Mouse (Mus musculus) MEL (cell line): Measurements from ENCODE around the gene Ablim1. TPM values are rescaled to one million over a fixed set of nuclear protein-coding genes. Genes with fewer than 3 reads are reported as not detected.

Experiments used
- DNase-seq: peaks from one replicate; pipeline ENCODE4 v3.0.0; 2011; ENCODE audit warnings: low read depth, low spot score
- H3K27ac ChIP-seq: 2 replicates; pipeline ENCODE4 v1.5.1; 2012; ENCODE audit warnings: low read depth, mild to moderate bottlenecking, control low read depth, low read length, moderate library complexity; ENCODE audit not compliant: control insufficient read depth
- H3K27me3 ChIP-seq, 2 experiments: fragments of 150-350 bp in 1 of 2; sonication (generic) in 1 of 2; 2 replicates each; pipeline ENCODE4 v1.6.1; 2012; ENCODE audit warnings: low read length in 2 of 2, mild to moderate bottlenecking in 2 of 2, improper control_type of control experiment in 1 of 2, moderate library complexity in 1 of 2; ENCODE audit not compliant: insufficient read depth in 2 of 2, control insufficient read depth in 1 of 2
- H3K36me3 ChIP-seq, 2 experiments: 2 replicates each; pipeline ENCODE4 v1.6.1; 2012 to 2014; ENCODE audit warnings: low read length in 2 of 2, improper control_type of control experiment in 1 of 2, inconsistent platforms in 1 of 2, mild to moderate bottlenecking in 1 of 2; ENCODE audit not compliant: insufficient read depth in 2 of 2, control insufficient read depth in 1 of 2
- H3K4me1 ChIP-seq, 2 experiments: fragments of 150-350 bp in 1 of 2; sonication (generic) in 1 of 2; 2 replicates each; pipeline ENCODE4 v1.6.1; 2012; ENCODE audit warnings: low read length in 2 of 2, improper control_type of control experiment in 1 of 2, mild to moderate bottlenecking in 1 of 2; ENCODE audit not compliant: insufficient read depth in 2 of 2, control insufficient read depth in 1 of 2
- H3K4me3 ChIP-seq, 2 experiments: fragments of 150-350 bp in 1 of 2; sonication (generic) in 1 of 2; 2 replicates each; pipeline ENCODE4 v1.5.1; 2012; ENCODE audit warnings: low read depth in 2 of 2, low read length in 2 of 2, mild to moderate bottlenecking in 2 of 2, moderate library complexity in 2 of 2, control low read depth in 1 of 2, improper control_type of control experiment in 1 of 2; ENCODE audit not compliant: control insufficient read depth in 1 of 2, insufficient read depth in 1 of 2
- H3K79me2 ChIP-seq: 2 replicates; pipeline ENCODE4 v1.6.1; 2012; ENCODE audit warnings: mild to moderate bottlenecking, low read length, moderate library complexity; ENCODE audit not compliant: control insufficient read depth, poor library complexity, insufficient read depth
- H3K9ac ChIP-seq: 2 replicates; pipeline ENCODE4 v1.6.1; 2012; ENCODE audit warnings: low read depth, mild to moderate bottlenecking, control low read depth, low read length, moderate library complexity; ENCODE audit not compliant: control insufficient read depth, poor library complexity, severe bottlenecking
- H3K9me3 ChIP-seq: fragments of 150-350 bp; sonication (generic); replicated peaks from 2 replicates; pipeline ENCODE4 v1.6.1; 2012; ENCODE audit warnings: mild to moderate bottlenecking, low read length, improper control_type of control experiment, moderate library complexity; ENCODE audit not compliant: insufficient read depth
- BHLHE40 ChIP-seq: IDR thresholded peaks from 2 replicates; pipeline ENCODE4 v1.6.1; 2012; ENCODE audit warnings: low read depth, mild to moderate bottlenecking, inconsistent platforms, low read length, improper control_type of control experiment, borderline replicate concordance
- CHD1 ChIP-seq: IDR thresholded peaks from 2 replicates; pipeline ENCODE4 v1.6.1; 2012; ENCODE audit warnings: low read depth, mild to moderate bottlenecking, inconsistent platforms, low read length, improper control_type of control experiment
- CHD2 ChIP-seq: IDR thresholded peaks from 2 replicates; pipeline ENCODE4 v1.6.1; 2011; ENCODE audit warnings: low read length, improper control_type of control experiment
- CTCF ChIP-seq, 3 experiments: IDR thresholded peaks in 2 of 3; conservative IDR thresholded peaks in 1 of 3; 2 replicates each; pipeline ENCODE4 v1.5.1; 2011 to 2012; ENCODE audit warnings: low read length in 3 of 3, low read depth in 2 of 3, mild to moderate bottlenecking in 2 of 3, improper control_type of control experiment in 1 of 3, inconsistent platforms in 1 of 3, mixed read lengths in 1 of 3, moderate library complexity in 1 of 3; ENCODE audit not compliant: control insufficient read depth in 1 of 3, insufficient read depth in 1 of 3, poor library complexity in 1 of 3, severe bottlenecking in 1 of 3
- ETS1 ChIP-seq: IDR thresholded peaks from 2 replicates; pipeline ENCODE4 v1.6.1; 2012; ENCODE audit warnings: low read depth, mild to moderate bottlenecking, inconsistent platforms, low read length, improper control_type of control experiment, moderate library complexity
- GATA1 ChIP-seq: IDR thresholded peaks from 2 replicates; pipeline ENCODE4 v1.6.1; 2011; ENCODE audit warnings: low read depth, low read length, improper control_type of control experiment
- JUND ChIP-seq: IDR thresholded peaks from 2 replicates; pipeline ENCODE4 v1.6.1; 2011; ENCODE audit warnings: low read depth, mild to moderate bottlenecking, improper control_type of control experiment, low read length
- MAX ChIP-seq: IDR thresholded peaks from 2 replicates; pipeline ENCODE4 v1.6.1; 2011; ENCODE audit warnings: low read length, improper control_type of control experiment
- MAZ ChIP-seq: IDR thresholded peaks from 2 replicates; pipeline ENCODE4 v1.6.1; 2012; ENCODE audit warnings: low read depth, mild to moderate bottlenecking, inconsistent platforms, low read length, improper control_type of control experiment
- MEF2A ChIP-seq: IDR thresholded peaks from 2 replicates; pipeline ENCODE4 v1.6.1; 2014; ENCODE audit warnings: low read depth, mild to moderate bottlenecking, inconsistent platforms, low read length, improper control_type of control experiment; ENCODE audit not compliant: poor library complexity, insufficient replicate concordance, severe bottlenecking; ENCODE audit errors: extremely low read depth
- NRF1 ChIP-seq: IDR thresholded peaks from 2 replicates; pipeline ENCODE4 v1.6.1; 2014; ENCODE audit warnings: low read depth, mild to moderate bottlenecking, inconsistent platforms, low read length, improper control_type of control experiment, moderate library complexity; ENCODE audit not compliant: poor library complexity, insufficient read depth, severe bottlenecking
- POLR2AphosphoS2 ChIP-seq: IDR thresholded peaks from 2 replicates; pipeline ENCODE4 v1.6.1; 2011; ENCODE audit warnings: low read length, improper control_type of control experiment
- SIN3A ChIP-seq: IDR thresholded peaks from 2 replicates; pipeline ENCODE4 v1.6.1; 2012; ENCODE audit warnings: low read length, improper control_type of control experiment, inconsistent platforms
- SMC3 ChIP-seq: IDR thresholded peaks from 2 replicates; pipeline ENCODE4 v1.6.1; 2011; ENCODE audit warnings: low read depth, low read length, improper control_type of control experiment
- TAL1 ChIP-seq: IDR thresholded peaks from 2 replicates; pipeline ENCODE4 v1.6.1; 2012; ENCODE audit warnings: mild to moderate bottlenecking, inconsistent platforms, low read length, moderate library complexity, mixed read lengths
- TBP ChIP-seq: IDR thresholded peaks from 2 replicates; pipeline ENCODE4 v1.8.0; 2011; ENCODE audit warnings: low read depth, low read length, improper control_type of control experiment
- TCF12 ChIP-seq: IDR thresholded peaks from 2 replicates; pipeline ENCODE4 v1.6.1; 2014; ENCODE audit warnings: low read depth, mild to moderate bottlenecking, inconsistent platforms, low read length, improper control_type of control experiment, moderate library complexity
- UBTF ChIP-seq: IDR thresholded peaks from 2 replicates; pipeline ENCODE4 v1.6.1; 2012; ENCODE audit warnings: low read depth, mild to moderate bottlenecking, inconsistent platforms, low read length, improper control_type of control experiment, moderate library complexity, borderline replicate concordance; ENCODE audit not compliant: insufficient read depth
- USF2 ChIP-seq, 2 experiments: IDR thresholded peaks; 2 replicates each; pipeline ENCODE4 v1.6.1; 2011 to 2012; ENCODE audit warnings: improper control_type of control experiment in 2 of 2, low read length in 2 of 2, borderline replicate concordance in 1 of 2, inconsistent platforms in 1 of 2, low read depth in 1 of 2, mild to moderate bottlenecking in 1 of 2; ENCODE audit not compliant: insufficient read depth in 1 of 2
- ZC3H11A ChIP-seq: IDR thresholded peaks from 2 replicates; pipeline ENCODE4 v1.6.1; 2012; ENCODE audit warnings: low read depth, mild to moderate bottlenecking, inconsistent platforms, low read length, improper control_type of control experiment
- ZMIZ1 ChIP-seq: IDR thresholded peaks from 2 replicates; pipeline ENCODE4 v1.6.1; 2012; ENCODE audit warnings: low read depth, mild to moderate bottlenecking, inconsistent platforms, low read length, improper control_type of control experiment, moderate library complexity
- polyA plus RNA-seq, 2 experiments: library from polyadenylated mRNA; stranded (reverse) in 1 of 2; unstranded in 1 of 2; fragments of >175 nt in 1 of 2; fragments of >200 nt in 1 of 2; gene quantifications; 2 replicates each; pipeline versions ENCODE4 v1.2.1 to v1.2.4; 2012; ENCODE audit warnings: low replicate concordance in 2 of 2, low read depth in 1 of 2; ENCODE audit not compliant: insufficient read length in 2 of 2, insufficient read depth in 1 of 2, missing spikeins in 1 of 2
- total RNA-seq: library from RNA; depleted of rRNA; stranded (reverse); fragments of 300-350 nt; gene quantifications from 2 replicates; pipeline ENCODE4 v1.2.3, GENCODE M21; 2012

Ablim1 gene
- total and polyA plus RNA-seq, 3 experiments: not detected

DNA sequence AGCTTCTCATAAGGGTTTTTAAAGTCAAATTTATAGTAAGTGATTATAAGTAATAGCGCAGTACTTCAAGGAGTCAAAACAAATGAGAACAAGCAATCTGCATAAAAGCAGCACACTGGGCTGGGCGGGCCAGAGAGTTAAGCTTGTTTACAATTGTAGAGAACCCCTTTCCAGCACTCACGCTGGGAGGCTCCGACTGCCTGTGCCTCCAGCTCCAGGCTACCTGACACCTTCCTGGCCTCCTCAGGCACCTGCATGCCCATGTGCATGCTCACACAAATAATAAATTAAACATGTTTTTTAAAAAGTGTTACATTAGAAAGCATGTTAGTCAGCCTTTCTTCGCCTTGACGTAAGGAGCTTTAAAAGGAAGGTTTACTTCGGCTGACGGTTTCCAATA lies 20.4 kb upstream of the Ablim1 start:
- Histone ChIP-seq H3K79me2 (no peaks in the 10 kb centered on the region), H3K9me3 (no peaks in the 10 kb centered on the region), H3K36me3 (peaks cover 0 to 15% of the 10 kb centered on the region in 2 experiments; a peak in 2 of 4 replicates), H3K27me3 (no peaks in the 10 kb centered on the region), H3K4me3 (no peak overlapping the region), H3K27ac (no peak overlapping the region), H3K9ac (no peak overlapping the region), H3K4me1 (peaks cover 17 to 19% of the 10 kb centered on the region in 2 experiments)
- no peak for TF ChIP-seq UBTF
- no peak for TF ChIP-seq SMC3
- TF ChIP-seq SIN3A: no peak
- no peak for TF ChIP-seq ZMIZ1
- no peak for TF ChIP-seq TAL1
- TF ChIP-seq MAX: no peak
- TF ChIP-seq JUND: no peak
- no peak for TF ChIP-seq ZC3H11A
- TF ChIP-seq TCF12: no peak
- no peak for TF ChIP-seq MEF2A
- TF ChIP-seq BHLHE40: no peak
- TF ChIP-seq USF2 (IDR thresholded peaks at IDR 0.05; ENCODE audit: borderline replicate concordance in 1 of 2, insufficient read depth in 1 of 2, low read depth in 1 of 2, low read length in 2 of 2): no peak
- TF ChIP-seq CTCF (IDR thresholded peaks at IDR 0.05 in 2 of 3, conservative IDR thresholded peaks at IDR 0.05 in 1 of 3; ENCODE audit: control insufficient read depth in 1 of 3, insufficient read depth in 1 of 3, low read depth in 2 of 3, low read length in 3 of 3, poor library complexity in 1 of 3, severe bottlenecking in 1 of 3): no peak
- no peak for DNase-seq

DNA sequence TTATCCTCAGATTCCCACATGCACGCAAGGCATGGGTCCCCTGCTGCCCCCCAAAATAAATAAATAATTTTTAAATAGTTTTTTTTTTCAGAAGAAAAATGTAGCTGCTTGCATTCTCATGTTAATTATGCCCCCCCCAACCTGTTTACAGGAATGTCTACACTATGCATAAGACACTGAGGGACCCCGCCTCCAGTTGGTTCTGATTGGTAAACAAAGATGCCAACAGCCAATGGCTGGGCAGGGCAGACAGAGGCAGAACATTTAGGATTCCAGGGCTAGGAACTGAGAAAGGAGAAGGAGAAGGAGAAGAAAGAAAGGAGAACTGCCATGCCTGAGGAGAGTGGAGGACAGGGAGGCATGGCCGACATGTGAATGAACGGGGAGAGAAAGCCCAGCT lies 18.6 kb upstream of the Ablim1 start:
- H3K9ac ChIP-seq: no peak overlapping the region
- no peak overlapping the region for H3K4me3 ChIP-seq
- TF ChIP-seq MEF2A (no peak), ZMIZ1 (no peak), TBP (no peak), CHD2 (no peak), CTCF (IDR thresholded peaks at IDR 0.05 in 2 of 3, conservative IDR thresholded peaks at IDR 0.05 in 1 of 3; ENCODE audit: control insufficient read depth in 1 of 3, insufficient read depth in 1 of 3, low read depth in 2 of 3, low read length in 3 of 3, poor library complexity in 1 of 3, severe bottlenecking in 1 of 3) (no peak), GATA1 (no peak), MAZ (no peak), NRF1 (no peak), POLR2AphosphoS2 (no peak), UBTF (no peak), SMC3 (no peak), ETS1 (no peak), TCF12 (no peak), CHD1 (no peak), MAX (no peak)
- DNase-seq: no peak
- no peaks in the 10 kb centered on the region for H3K79me2 ChIP-seq
- no peaks in the 10 kb centered on the region; a peak in 1 of 4 replicates for H3K36me3 ChIP-seq
- peaks cover 6 to 7% of the 10 kb centered on the region in 2 experiments; a peak in 3 of 4 replicates for H3K4me1 ChIP-seq
- no peaks in the 10 kb centered on the region for H3K9me3 ChIP-seq
- H3K27ac ChIP-seq: no peak overlapping the region
- H3K27me3 ChIP-seq: no peaks in the 10 kb centered on the region
